Mouse (Mus musculus): ENCODE data around the gene Lyst. TPM values are rescaled to one million over a fixed set of nuclear protein-coding genes. Genes with fewer than 3 reads are reported as not detected.
"Not testable (repeated sequence)": the region's sequence is repeated elsewhere in the genome, so short reads cannot be mapped to it uniquely, and the experiment has no call there.

The Lyst gene
- polyA plus RNA-seq, 1 experiment from 2014 or later = 1.9 TPM

- DNase-seq (ENCODE audit: low spot score) = no peak
- 84% methylated on average over 5 of the region's 5 CpGs for WGBS
- H3K4me1 ChIP-seq = no peaks in the 10 kb centered on the region
Measured at GRCm38 (mm10) chr13:13621456-13621855, 31.3 kb downstream of the Lyst start.

GRCm38 (mm10) chr13:13622565-13622964, 32.4 kb downstream of the Lyst start:
- Histone ChIP-seq H3K27me3 (ENCODE audit: insufficient read depth, poor library complexity, severe bottlenecking) (no peaks in the 10 kb centered on the region), H3K27ac (no peak overlapping the region), H3K36me3 (peaks cover 7% of the 10 kb centered on the region; the same call in 1 of the 2 replicates), H3K4me3 (no peak overlapping the region), H3K9me3 (no peaks in the 10 kb centered on the region), H3K4me1 (no peaks in the 10 kb centered on the region)
- DNase-seq (ENCODE audit: low spot score) = no peak
- 84% methylated on average over 3 of the region's 3 CpGs for WGBS

More at GRCm38 (mm10) chr13:13621456-13621855, 31.3 kb downstream of the Lyst start:
- H3K27ac ChIP-seq = no peak overlapping the region
- peaks cover 12% of the 10 kb centered on the region; the same call in 1 of the 2 replicates for H3K36me3 ChIP-seq
- H3K9me3 ChIP-seq = no peaks in the 10 kb centered on the region
- H3K27me3 ChIP-seq (ENCODE audit: insufficient read depth, poor library complexity, severe bottlenecking) = no peaks in the 10 kb centered on the region
- H3K4me3 ChIP-seq = no peak overlapping the region

- H3K4me1 ChIP-seq = no peaks in the 10 kb centered on the region
- WGBS = 89% methylated on average over 1 of the region's 1 CpGs
- 0 out of 2 replicates have a peak, but pooled peaks cover 2% of the 10 kb centered on the region for H3K36me3 ChIP-seq
- DNase-seq (ENCODE audit: low spot score) = no peak
- no peak overlapping the region for H3K27ac ChIP-seq
- no peaks in the 10 kb centered on the region for H3K27me3 ChIP-seq (ENCODE audit: insufficient read depth, poor library complexity, severe bottlenecking)
- H3K9me3 ChIP-seq = no peaks in the 10 kb centered on the region
- H3K4me3 ChIP-seq = no peak overlapping the region
Measured at GRCm38 (mm10) chr13:13633746-13634145, 43.5 kb downstream of the Lyst start.

- Histone ChIP-seq H3K27ac (no peak overlapping the region), H3K4me3 (no peak overlapping the region), H3K4me1 (no peaks in the 10 kb centered on the region), H3K36me3 (0 out of 2 replicates have a peak, but pooled peaks cover 2% of the 10 kb centered on the region), H3K9me3 (no peaks in the 10 kb centered on the region), H3K27me3 (ENCODE audit: insufficient read depth, poor library complexity, severe bottlenecking) (no peaks in the 10 kb centered on the region)
- WGBS = 75% methylated on average over 7 of the region's 7 CpGs
- no peak for DNase-seq (ENCODE audit: low spot score)
Measured at GRCm38 (mm10) chr13:13634706-13635105, 44.5 kb downstream of the Lyst start.

- H3K4me1 ChIP-seq = no peaks in the 10 kb centered on the region
- H3K9me3 ChIP-seq = no peaks in the 10 kb centered on the region
- no peak for DNase-seq (ENCODE audit: low spot score)
- no peak overlapping the region for H3K4me3 ChIP-seq
- WGBS = 78% methylated on average over 12 of the region's 12 CpGs
- H3K36me3 ChIP-seq = 0 out of 2 replicates have a peak, but pooled peaks cover 2% of the 10 kb centered on the region
- no peak overlapping the region for H3K27ac ChIP-seq
- H3K27me3 ChIP-seq (ENCODE audit: insufficient read depth, poor library complexity, severe bottlenecking) = no peaks in the 10 kb centered on the region
Measured at GRCm38 (mm10) chr13:13635224-13635623, 45.0 kb downstream of the Lyst start.

GRCm38 (mm10) chr13:13637577-13637976, 47.4 kb downstream of the Lyst start:
- 78% methylated on average over 3 of the region's 3 CpGs for WGBS
- no peaks in the 10 kb centered on the region for H3K27me3 ChIP-seq (ENCODE audit: insufficient read depth, poor library complexity, severe bottlenecking)
- no peak for DNase-seq (ENCODE audit: low spot score)
- 0 out of 2 replicates have a peak, but pooled peaks cover 4% of the 10 kb centered on the region for H3K36me3 ChIP-seq
- H3K4me3 ChIP-seq = no peak overlapping the region
- H3K9me3 ChIP-seq = no peaks in the 10 kb centered on the region
- no peak overlapping the region for H3K27ac ChIP-seq
- H3K4me1 ChIP-seq = no peaks in the 10 kb centered on the region

GRCm38 (mm10) chr13:13637981-13638380, 47.8 kb downstream of the Lyst start:
- DNase-seq (ENCODE audit: low spot score) = no peak
- WGBS = 66% methylated on average over 6 of the region's 6 CpGs

GRCm38 (mm10) chr13:13638725-13639124, 48.5 kb downstream of the Lyst start:
- H3K4me1 ChIP-seq = no peaks in the 10 kb centered on the region
- WGBS = 79% methylated on average over 4 of the region's 4 CpGs
- no peak for DNase-seq (ENCODE audit: low spot score)
- H3K27me3 ChIP-seq (ENCODE audit: insufficient read depth, poor library complexity, severe bottlenecking) = no peaks in the 10 kb centered on the region
- no peak overlapping the region for H3K27ac ChIP-seq
- no peak overlapping the region for H3K4me3 ChIP-seq
- 0 out of 2 replicates have a peak, but pooled peaks cover 4% of the 10 kb centered on the region for H3K36me3 ChIP-seq
- H3K9me3 ChIP-seq = no peaks in the 10 kb centered on the region

More at GRCm38 (mm10) chr13:13637981-13638380, 47.8 kb downstream of the Lyst start:
- H3K4me1 ChIP-seq = no peaks in the 10 kb centered on the region
- H3K27ac ChIP-seq = no peak overlapping the region
- no peak overlapping the region for H3K4me3 ChIP-seq
- H3K27me3 ChIP-seq (ENCODE audit: insufficient read depth, poor library complexity, severe bottlenecking) = no peaks in the 10 kb centered on the region
- H3K9me3 ChIP-seq = no peaks in the 10 kb centered on the region
- 0 out of 2 replicates have a peak, but pooled peaks cover 4% of the 10 kb centered on the region for H3K36me3 ChIP-seq

- Histone ChIP-seq H3K4me1 (no peaks in the 10 kb centered on the region), H3K4me3 (no peak overlapping the region)
- 81% methylated on average over 3 of the region's 3 CpGs for WGBS
Measured at GRCm38 (mm10) chr13:13647296-13647695, 57.1 kb downstream of the Lyst start.

GRCm38 (mm10) chr13:13655453-13655852, 65.3 kb downstream of the Lyst start:
- 95% methylated on average over 3 of the region's 3 CpGs for WGBS
- DNase-seq (ENCODE audit: low spot score) = no peak
- no peaks in the 10 kb centered on the region for H3K27me3 ChIP-seq (ENCODE audit: insufficient read depth, poor library complexity, severe bottlenecking)
- no peaks in the 10 kb centered on the region for H3K9me3 ChIP-seq
- no peak overlapping the region for H3K4me3 ChIP-seq
- no peaks in the 10 kb centered on the region for H3K4me1 ChIP-seq
- peaks cover 7% of the 10 kb centered on the region; the same call in 1 of the 2 replicates for H3K36me3 ChIP-seq
- no peak overlapping the region for H3K27ac ChIP-seq

More at GRCm38 (mm10) chr13:13647296-13647695, 57.1 kb downstream of the Lyst start:
- no peaks in the 10 kb centered on the region for H3K9me3 ChIP-seq
- H3K36me3 ChIP-seq = peaks cover 9% of the 10 kb centered on the region; the same call in 1 of the 2 replicates
- no peaks in the 10 kb centered on the region for H3K27me3 ChIP-seq (ENCODE audit: insufficient read depth, poor library complexity, severe bottlenecking)
- no peak overlapping the region for H3K27ac ChIP-seq
- DNase-seq (ENCODE audit: low spot score) = no peak

- not testable (repeated sequence) for H3K36me3 ChIP-seq; H3K4me1 ChIP-seq; DNase-seq (ENCODE audit: low spot score); H3K9me3 ChIP-seq; H3K27ac ChIP-seq; H3K27me3 ChIP-seq (ENCODE audit: insufficient read depth, poor library complexity, severe bottlenecking); H3K4me3 ChIP-seq
- 84% methylated on average over 2 of the region's 2 CpGs for WGBS
Measured at GRCm38 (mm10) chr13:13666103-13666502, 75.9 kb downstream of the Lyst start.

GRCm38 (mm10) chr13:13670669-13671068, 80.5 kb downstream of the Lyst start:
- Histone ChIP-seq H3K27ac (no peak overlapping the region), H3K27me3 (ENCODE audit: insufficient read depth, poor library complexity, severe bottlenecking) (no peaks in the 10 kb centered on the region), H3K36me3 (peaks cover 6% of the 10 kb centered on the region; the same call in 1 of the 2 replicates), H3K9me3 (no peaks in the 10 kb centered on the region), H3K4me1 (no peaks in the 10 kb centered on the region), H3K4me3 (no peak overlapping the region)
- WGBS = 64% methylated on average over 5 of the region's 5 CpGs
- no peak for DNase-seq (ENCODE audit: low spot score)

GRCm38 (mm10) chr13:13671585-13672328, 81.6 kb downstream of the Lyst start:
- peaks cover 6% of the 10 kb centered on the region; the same call in 1 of the 2 replicates for H3K36me3 ChIP-seq
- no peaks in the 10 kb centered on the region for H3K9me3 ChIP-seq
- no peaks in the 10 kb centered on the region for H3K27me3 ChIP-seq (ENCODE audit: insufficient read depth, poor library complexity, severe bottlenecking)
- no peaks in the 10 kb centered on the region for H3K4me1 ChIP-seq
- no peak overlapping the region for H3K27ac ChIP-seq
- 73% methylated on average over 6 of the region's 6 CpGs for WGBS
- H3K4me3 ChIP-seq = no peak overlapping the region
- DNase-seq (ENCODE audit: low spot score) = no peak
